Mouse (Mus musculus) heart, embryonic 15.5 days (tissue): ENCODE measurements around the gene Atp4b. TPM values are rescaled to one million over a fixed set of nuclear protein-coding genes. Genes with fewer than 3 reads are reported as not detected.
"Not testable (repeated sequence)": the region's sequence is repeated elsewhere in the genome, so short reads cannot be mapped to it uniquely, and the experiment has no call there.

Source experiments
- ATAC-seq: fragments of 200-750 bp; cut with Nextera tagmentation; replicated peaks from 2 replicates; pipeline ENCODE4 v1.8.0; 2017; ENCODE audit warnings: low read depth, moderate TSS enrichment; ENCODE audit not compliant: insufficient number of reproducible peaks, insufficient read depth, low FRiP score
- H3K27ac ChIP-seq: fragments of 300-500 bp; sonication (generic); 2 replicates; pipeline ENCODE4 v1.5.1; 2015; ENCODE audit warnings: mild to moderate bottlenecking, inconsistent platforms
- H3K27me3 ChIP-seq: fragments of 300-500 bp; sonication (generic); 2 replicates; pipeline ENCODE4 v1.6.1; 2015; ENCODE audit warnings: inconsistent platforms
- H3K36me3 ChIP-seq: fragments of 300-500 bp; sonication (generic); 2 replicates; pipeline ENCODE4 v1.6.1; 2015; ENCODE audit warnings: mild to moderate bottlenecking, inconsistent platforms
- H3K4me1 ChIP-seq: fragments of 300-500 bp; sonication (generic); replicated peaks from 2 replicates; pipeline ENCODE4 v1.6.1; 2015; ENCODE audit warnings: inconsistent platforms
- H3K4me2 ChIP-seq: fragments of 300-500 bp; sonication (generic); 2 replicates; pipeline ENCODE4 v1.6.1; 2015; ENCODE audit warnings: inconsistent platforms, mild to moderate bottlenecking, moderate library complexity
- H3K4me3 ChIP-seq: fragments of 300-500 bp; sonication (generic); 2 replicates; pipeline ENCODE4 v1.5.1; 2015; ENCODE audit warnings: mild to moderate bottlenecking, inconsistent platforms
- H3K9ac ChIP-seq: fragments of 300-500 bp; sonication (generic); 2 replicates; pipeline ENCODE4 v1.6.1; 2015; ENCODE audit warnings: mild to moderate bottlenecking, inconsistent platforms
- H3K9me3 ChIP-seq: fragments of 300-500 bp; sonication (generic); replicated peaks from 2 replicates; pipeline ENCODE4 v1.6.1; 2016; ENCODE audit warnings: inconsistent platforms
- WGBS: fragments of 180-500 bp; shearing (Covaris S2); methylation state at CpG from one replicate; pipeline ENCODE4 v1.1.7; 2015; ENCODE audit warnings: mixed read lengths; 5-methylcytosine and 5-hydroxymethylcytosine counted together
- polyA plus RNA-seq: library from polyadenylated mRNA; unstranded; fragments of >200 nt; fragmentation: Nextera tagmentation; extraction: Ambion mirVana; gene quantifications from 2 replicates; pipeline ENCODE4 v1.2.1, GENCODE M21; 2015

The Atp4b gene
- polyA plus RNA-seq, 1 experiment from 2014 or later: not detected

DNA sequence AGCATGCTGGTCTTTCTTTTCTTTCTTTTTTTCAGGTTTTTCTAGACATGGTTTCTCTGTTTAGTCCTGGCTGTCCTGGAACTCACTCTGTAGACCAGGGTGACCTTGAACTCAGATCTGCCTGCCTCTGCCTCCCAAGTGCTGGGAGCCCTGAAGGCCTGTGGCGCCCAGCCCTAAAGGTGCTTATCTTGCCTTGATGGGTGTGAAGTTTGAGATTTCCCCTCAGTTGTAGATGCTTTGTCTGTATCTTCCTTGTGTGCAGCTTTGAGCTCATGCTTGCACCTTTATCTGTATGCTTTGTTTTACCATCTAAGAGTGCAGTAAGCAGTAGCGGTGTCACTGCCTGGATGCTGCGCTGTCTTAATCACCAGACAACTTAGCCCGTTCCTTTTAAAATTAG is 53.5 kb downstream of the Atp4b start:
- WGBS: 86% methylated on average over 4 of the region's 4 CpGs
- Histone ChIP-seq H3K4me2 (no peak overlapping the region), H3K4me3 (no peak overlapping the region), H3K27ac (no peak overlapping the region), H3K27me3 (no peaks in the 10 kb centered on the region), H3K36me3 (peaks cover 61% of the 10 kb centered on the region), H3K9ac (no peak overlapping the region), H3K4me1 (peaks cover 19% of the 10 kb centered on the region), H3K9me3 (no peaks in the 10 kb centered on the region)
- ATAC-seq: no peak

GRCm38 (mm10) chr8:13342340-13342739 is 54.3 kb downstream of the Atp4b start:
- Histone ChIP-seq H3K9ac (no peak overlapping the region), H3K27ac (no peak overlapping the region), H3K27me3 (no peaks in the 10 kb centered on the region), H3K4me1 (peaks cover 19% of the 10 kb centered on the region), H3K4me3 (no peak overlapping the region), H3K36me3 (peaks cover 53% of the 10 kb centered on the region), H3K9me3 (no peaks in the 10 kb centered on the region), H3K4me2 (no peak overlapping the region)
- WGBS: 56% methylated on average over 2 of the region's 2 CpGs
- ATAC-seq: no peak

GRCm38 (mm10) chr8:13340650-13341049 is 56.0 kb downstream of the Atp4b start:
- Histone ChIP-seq H3K9me3 (no peaks in the 10 kb centered on the region), H3K4me2 (peak overlapping the region; percentile 97; the same call in 1 of the 2 replicates), H3K4me3 (no peak overlapping the region), H3K9ac (no peak overlapping the region), H3K4me1 (peaks cover 19% of the 10 kb centered on the region), H3K27me3 (no peaks in the 10 kb centered on the region), H3K36me3 (peaks cover 38% of the 10 kb centered on the region), H3K27ac (no peak overlapping the region)
- ATAC-seq: no peak
- WGBS: 84% methylated on average over 8 of the region's 8 CpGs

DNA sequence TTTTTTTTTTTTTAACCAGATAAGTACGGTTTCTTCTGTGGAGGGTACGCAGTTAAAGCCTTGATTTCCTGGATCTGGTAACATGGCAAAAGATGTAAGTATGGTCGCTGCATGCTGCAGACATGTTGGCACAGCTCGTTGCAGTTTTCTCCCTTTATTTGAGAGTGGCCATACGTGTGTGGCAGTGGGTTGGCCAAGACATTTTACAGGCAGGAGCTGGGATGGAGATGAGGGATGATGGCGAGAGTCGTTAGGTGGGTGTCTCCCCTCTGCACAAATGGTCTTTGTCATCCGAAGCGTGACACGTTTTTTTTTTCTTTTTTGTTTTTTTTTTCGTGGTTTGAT is 57.0 kb downstream of the Atp4b start:
- no peaks in the 10 kb centered on the region for H3K27me3 ChIP-seq
- ATAC-seq: no peak
- peaks cover 28% of the 10 kb centered on the region for H3K36me3 ChIP-seq
- H3K9me3 ChIP-seq: no peaks in the 10 kb centered on the region
- H3K4me3 ChIP-seq: peak overlapping the region; percentile 90
- peak overlapping the region; percentile 97 for H3K4me2 ChIP-seq
- peaks cover 19% of the 10 kb centered on the region for H3K4me1 ChIP-seq
- peak overlapping the region; percentile 76; the same call in 1 of the 2 replicates for H3K27ac ChIP-seq
- WGBS: 12% methylated on average over 11 of the region's 11 CpGs
- peak overlapping the region; percentile 98 for H3K9ac ChIP-seq

DNA sequence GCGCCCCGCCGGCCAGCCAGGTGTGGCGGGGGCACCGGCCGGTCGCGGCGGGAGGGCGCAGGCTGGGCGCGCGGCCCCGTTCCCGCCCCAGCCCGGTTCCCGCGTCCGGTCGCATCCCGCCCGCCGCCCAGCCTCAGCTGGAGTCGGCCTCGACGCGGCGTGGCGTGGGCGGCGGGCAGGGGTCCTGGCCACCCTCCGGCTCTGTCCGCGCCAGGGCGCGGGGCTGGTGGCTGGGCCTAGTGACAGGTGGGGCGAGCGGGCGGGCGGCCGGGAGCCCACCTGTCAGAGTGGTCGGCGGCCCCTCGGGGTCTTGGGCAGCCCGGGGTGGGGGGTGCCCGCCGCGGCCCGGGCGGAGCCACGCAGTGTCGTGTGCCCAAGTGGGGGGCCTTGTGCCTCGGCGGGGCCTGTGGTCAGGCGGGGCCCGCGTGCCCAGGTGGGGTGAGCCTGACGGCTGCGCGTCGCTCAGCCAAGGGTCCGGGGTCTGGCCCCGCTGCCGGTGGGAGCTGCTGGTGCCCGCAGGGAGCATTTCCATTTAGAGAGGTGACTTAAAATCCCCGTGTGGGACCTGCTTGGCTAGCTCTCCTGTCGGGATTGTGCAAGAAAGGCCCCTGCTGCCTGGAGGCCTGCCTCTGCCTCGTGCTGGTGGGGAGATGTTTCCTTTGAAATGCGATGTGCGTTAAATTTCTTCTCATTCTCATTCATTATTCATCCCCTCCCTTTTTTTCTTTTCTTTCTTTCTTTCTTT is 57.6 kb downstream of the Atp4b start:
- peak overlapping the region; percentile 76 for H3K27ac ChIP-seq

GRCm38 (mm10) chr8:13338255-13338860 is 58.3 kb downstream of the Atp4b start, which contains the start of gene Tfdp1:
Gene Tfdp1 (plus strand): TSS chr8:13338751.
- peak within 1 kb of the TSS; percentile 97 for H3K4me2 ChIP-seq
- under 1% methylated on average over 53 of the region's 72 CpGs for WGBS
- peak within 1 kb of the TSS; percentile 98 for H3K9ac ChIP-seq
- ATAC-seq: peak; percentile 92
- H3K4me3 ChIP-seq: peak within 1 kb of the TSS; percentile 90
- peaks cover 22% of the 10 kb centered on the region for H3K36me3 ChIP-seq
- H3K9me3 ChIP-seq: no peaks in the 10 kb centered on the region
- peak within 1 kb of the TSS; percentile 76 for H3K27ac ChIP-seq
- H3K27me3 ChIP-seq: no peaks in the 10 kb centered on the region
- H3K4me1 ChIP-seq: peaks cover 19% of the 10 kb centered on the region

More for the DNA sequence above, 57.6 kb downstream of the Atp4b start:
- peak; percentile 56 for ATAC-seq
- Histone ChIP-seq H3K36me3 (peaks cover 28% of the 10 kb centered on the region), H3K9ac (peak overlapping the region; percentile 98), H3K4me1 (peaks cover 19% of the 10 kb centered on the region), H3K9me3 (no peaks in the 10 kb centered on the region), H3K4me3 (peak overlapping the region; percentile 90), H3K27me3 (no peaks in the 10 kb centered on the region), H3K4me2 (peak overlapping the region; percentile 97)
- WGBS: under 1% methylated on average over 45 of the region's 70 CpGs

DNA sequence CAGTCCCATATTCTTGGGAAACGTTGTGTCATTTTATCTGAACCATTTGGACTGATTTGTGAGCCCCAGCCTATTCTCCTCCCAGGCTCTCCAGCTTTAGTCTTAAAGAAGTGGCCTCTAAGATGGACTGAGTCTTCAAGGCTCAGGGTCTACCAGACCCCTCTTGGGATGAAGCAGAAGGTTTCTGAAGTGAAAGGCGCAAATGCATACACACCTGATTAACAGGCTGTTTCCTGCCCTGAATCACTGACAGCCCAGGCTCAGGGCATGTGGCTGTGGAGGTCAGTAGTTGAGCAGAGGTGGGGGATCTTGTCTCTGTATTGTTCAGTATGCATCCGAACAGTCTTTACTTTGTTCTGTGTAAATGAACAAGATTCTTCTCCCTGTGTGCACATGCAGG is 58.9 kb downstream of the Atp4b start:
- Histone ChIP-seq H3K9ac (no peak overlapping the region), H3K36me3 (peaks cover 16% of the 10 kb centered on the region; the same call in 1 of the 2 replicates), H3K4me3 (no peak overlapping the region), H3K9me3 (no peaks in the 10 kb centered on the region), H3K4me1 (peaks cover 19% of the 10 kb centered on the region), H3K27ac (no peak overlapping the region), H3K4me2 (peak overlapping the region; percentile 97; the same call in 1 of the 2 replicates), H3K27me3 (no peaks in the 10 kb centered on the region)
- 63% methylated on average over 3 of the region's 3 CpGs for WGBS
- no peak for ATAC-seq

- not testable (repeated sequence) for ATAC-seq
- WGBS: 76% methylated on average over 6 of the region's 6 CpGs
These were observed 59.4 kb downstream of the Atp4b start for GRCm38 (mm10) chr8:13337245-13337644.

More at GRCm38 (mm10) chr8:13337245-13337644, 59.4 kb downstream of the Atp4b start:
- H3K4me3 ChIP-seq, H3K4me2 ChIP-seq, H3K9ac ChIP-seq, H3K27ac ChIP-seq, H3K27me3 ChIP-seq, H3K9me3 ChIP-seq: not testable (repeated sequence)
- Histone ChIP-seq H3K4me1 (peaks cover 19% of the 10 kb centered on the region), H3K36me3 (peaks cover 11% of the 10 kb centered on the region; the same call in 1 of the 2 replicates)

Other genes starting within 250 kb of the Atp4b start
- 285 and 316 TPM in 2 replicates for gene Lamp1, start 237.7 kb downstream of the Atp4b start, polyA plus RNA-seq
- gene Grtp1, start 196.2 kb downstream of the Atp4b start, polyA plus RNA-seq: 12.5 and 13.6 TPM in 2 replicates
- gene Adprhl1, start 142.7 kb downstream of the Atp4b start, polyA plus RNA-seq: 188 and 216 TPM in 2 replicates
- 24.5 and 28.3 TPM in 2 replicates for gene Dcun1d2, start 108.7 kb downstream of the Atp4b start, polyA plus RNA-seq
- gene Tmco3, start 108.6 kb downstream of the Atp4b start, polyA plus RNA-seq: 26.1 and 33.6 TPM in 2 replicates
- gene Tfdp1, start 58.1 kb downstream of the Atp4b start, polyA plus RNA-seq: 71.9 and 89.7 TPM in 2 replicates
- 0.05 TPM in 1 of 2 replicates, not detected in the other for gene Grk1, start 8.3 kb upstream of the Atp4b start, polyA plus RNA-seq
- 1.6 and 2.1 TPM in 2 replicates for gene Tmem255b, start 38.4 kb upstream of the Atp4b start, polyA plus RNA-seq
- 222 and 235 TPM in 2 replicates for gene Gas6, start 97.7 kb upstream of the Atp4b start, polyA plus RNA-seq
- gene 1700029H14Rik, start 165.6 kb upstream of the Atp4b start, polyA plus RNA-seq: not detected in 2 replicates